Mouse (Mus musculus) liver, adult (tissue): ENCODE data around the gene Gpr62.

Experiments used
- GATA4 ChIP-seq: IDR thresholded peaks from 2 replicates; pipeline ENCODE4 v1.6.1; 2014; ENCODE audit warnings: mild to moderate bottlenecking, low read length; ENCODE audit not compliant: insufficient replicate concordance

Gpr62 gene

GRCm38 (mm10) chr9:106451899-106452298 lies 13.8 kb downstream of the Gpr62 start:
- no peak for TF ChIP-seq GATA4

DNA sequence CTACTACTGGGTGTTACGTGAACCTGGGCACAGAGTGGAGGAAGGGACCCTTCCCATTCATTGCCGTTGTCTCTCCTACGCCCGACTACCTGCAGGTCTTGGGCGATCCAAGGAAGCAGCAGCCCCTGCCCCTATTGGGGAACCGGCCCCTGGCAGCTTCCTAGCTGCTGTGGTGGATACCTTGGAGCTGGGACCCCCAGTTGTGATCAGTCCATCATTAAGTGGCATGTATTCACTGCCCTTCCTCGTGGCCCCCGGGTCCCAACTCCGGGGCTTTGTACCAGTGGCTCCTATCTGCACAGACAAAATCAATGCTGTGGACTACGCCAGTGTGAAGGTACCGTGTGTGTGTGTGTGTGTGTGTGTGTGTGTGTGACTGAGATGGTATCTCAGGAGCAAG lies 14.4 kb downstream of the Gpr62 start:
- TF ChIP-seq GATA4: no peak

DNA sequence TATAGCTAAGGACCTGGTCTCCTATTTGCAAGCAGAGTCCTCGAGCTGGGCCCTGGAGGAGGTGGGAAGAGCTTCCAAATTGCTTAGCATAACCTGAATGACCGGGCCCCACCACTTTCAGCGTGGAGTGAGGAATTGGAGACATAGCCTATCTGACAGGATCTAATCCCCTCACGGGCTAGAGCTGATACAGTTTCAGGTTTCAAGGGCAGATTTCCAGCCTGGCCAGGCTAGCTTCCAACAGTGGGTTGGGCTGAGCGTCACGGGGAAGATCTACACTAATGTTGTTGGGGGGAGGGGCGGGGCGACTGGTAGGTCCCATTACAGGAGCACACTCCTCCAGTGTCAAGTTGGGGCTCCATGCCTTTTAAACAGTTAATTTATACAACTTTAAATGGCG lies 15.1 kb downstream of the Gpr62 start:
- peak; percentile 27; the same call in 1 of the 2 replicates for TF ChIP-seq GATA4

- no peak for TF ChIP-seq GATA4
These were observed 15.8 kb downstream of the Gpr62 start for GRCm38 (mm10) chr9:106449947-106450346.

DNA sequence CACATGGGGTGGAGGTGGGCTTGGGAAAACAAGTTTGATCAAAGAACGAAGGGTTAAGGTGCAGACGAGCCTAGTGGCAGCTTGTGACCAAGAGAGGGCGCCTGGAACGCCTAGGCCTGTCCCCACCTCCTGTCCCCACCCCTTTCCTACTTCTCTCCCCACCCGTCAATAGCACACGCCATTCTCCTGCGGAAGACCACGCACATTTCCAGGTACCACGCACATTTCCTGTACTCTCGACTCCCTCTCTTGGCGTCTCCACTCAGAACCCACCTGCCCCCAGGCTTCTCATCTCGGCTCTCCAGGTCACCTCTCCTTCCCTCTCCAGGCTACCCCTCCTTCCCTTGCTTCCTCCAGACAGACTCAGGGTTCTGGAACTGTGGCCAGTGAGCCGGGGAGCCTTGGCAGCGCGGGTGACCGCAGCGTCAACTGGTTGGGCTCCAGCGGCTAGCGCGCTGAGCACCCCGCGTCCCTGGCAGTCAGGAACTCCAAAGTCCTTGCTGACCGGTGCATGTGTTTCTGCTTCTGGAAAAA lies 17.2 kb downstream of the Gpr62 start:
- no peak; the same call in 1 of the 2 replicates for TF ChIP-seq GATA4

DNA sequence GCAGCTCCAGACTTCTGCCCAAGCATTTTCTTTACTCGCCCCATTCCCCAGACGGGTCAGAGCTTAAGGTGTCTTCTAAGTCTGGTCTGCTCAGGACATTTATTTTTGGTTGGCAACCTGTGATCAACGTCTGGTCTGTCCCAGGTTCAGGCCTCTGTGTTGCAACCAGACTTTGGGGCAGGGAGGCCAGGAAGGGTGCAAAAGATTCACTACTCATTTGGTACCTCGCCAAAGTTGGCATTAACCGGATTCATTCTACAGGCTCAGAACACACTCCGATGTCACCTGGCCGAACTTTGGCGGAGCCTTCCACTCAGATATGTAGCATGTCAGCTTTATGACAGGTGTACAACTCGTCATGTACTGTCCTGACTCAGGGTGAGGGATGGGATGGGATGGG lies 17.8 kb downstream of the Gpr62 start:
- no peak for TF ChIP-seq GATA4

- TF ChIP-seq GATA4: peak; percentile 8; the same call in 1 of the 2 replicates
These were observed 18.4 kb downstream of the Gpr62 start, which contains the start of the genes Abhd14b and Abhd14a for GRCm38 (mm10) chr9:106447348-106447747. Abhd14b (plus strand) TSS chr9:106447459. Abhd14a (minus strand) TSS chr9:106447678.

DNA sequence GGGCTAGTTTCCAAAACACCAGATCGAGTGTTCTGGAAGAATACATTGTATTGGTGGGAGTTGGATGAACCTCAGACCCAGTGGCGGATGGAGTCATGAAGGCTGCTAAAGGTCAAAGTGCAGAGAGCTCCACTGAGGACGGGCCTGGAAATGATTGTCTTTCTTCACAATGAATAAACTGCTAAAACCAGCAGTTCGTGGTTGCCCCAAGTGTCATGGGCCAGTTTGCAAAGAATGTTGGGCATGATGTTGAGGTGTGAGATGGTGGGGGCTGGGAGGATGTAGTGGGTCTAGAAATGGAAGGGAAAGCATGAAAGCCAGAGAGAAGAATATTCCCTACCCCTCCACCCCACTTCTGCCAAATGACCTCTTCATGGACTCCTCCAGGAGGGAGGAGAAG lies 20.9 kb downstream of the Gpr62 start:
- TF ChIP-seq GATA4: no peak

DNA sequence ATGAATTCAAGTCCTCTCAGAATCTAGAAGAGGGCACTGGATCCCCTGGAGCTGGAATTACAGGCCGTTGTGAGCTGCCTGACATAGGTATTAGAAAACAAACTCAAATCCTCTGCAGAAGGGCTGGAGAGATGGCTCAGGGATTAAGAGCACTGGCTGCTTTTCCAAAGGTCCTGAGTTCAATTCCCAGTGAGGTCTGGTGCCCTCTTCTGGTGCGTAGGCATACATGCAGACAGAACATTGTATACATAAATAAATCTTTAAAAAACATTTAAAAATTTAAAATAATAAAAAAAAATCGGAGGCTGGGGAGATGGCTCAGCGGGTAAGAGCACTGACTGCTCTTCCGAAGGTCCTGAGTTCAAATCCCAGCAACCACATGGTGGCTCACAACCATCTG lies 23.1 kb downstream of the Gpr62 start:
- TF ChIP-seq GATA4: no peak

DNA sequence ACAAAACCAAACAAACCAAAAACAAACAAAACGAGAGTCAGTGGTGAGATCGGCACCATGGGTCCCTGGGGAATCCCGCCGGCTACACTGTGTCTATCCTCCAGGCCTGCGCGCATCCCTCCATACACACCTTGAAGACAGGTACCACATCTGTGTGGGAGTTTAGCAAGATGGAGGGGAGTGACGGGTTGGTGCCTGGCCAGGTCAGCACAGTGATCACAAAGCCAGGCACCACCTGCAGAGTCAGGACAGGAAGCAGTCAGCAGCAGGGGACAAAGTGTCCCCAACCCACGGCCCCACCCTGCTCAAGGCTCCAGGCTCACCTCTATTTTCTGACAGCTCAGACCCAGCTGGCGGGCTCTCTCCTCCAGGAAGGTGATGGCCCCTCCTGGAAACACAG lies 29.2 kb downstream of the Gpr62 start:
- no peak for TF ChIP-seq GATA4

- TF ChIP-seq GATA4: no peak
These were observed 32.3 kb downstream of the Gpr62 start for GRCm38 (mm10) chr9:106433389-106433788.

- no peak for TF ChIP-seq GATA4
These were observed 35.8 kb downstream of the Gpr62 start for GRCm38 (mm10) chr9:106430015-106430264.

- peak; percentile 16; the same call in 1 of the 2 replicates for TF ChIP-seq GATA4
These were observed 36.3 kb downstream of the Gpr62 start, which contains the start of gene Rpl29 for GRCm38 (mm10) chr9:106429221-106430014. Rpl29 (plus strand) TSS chr9:106429454.

DNA sequence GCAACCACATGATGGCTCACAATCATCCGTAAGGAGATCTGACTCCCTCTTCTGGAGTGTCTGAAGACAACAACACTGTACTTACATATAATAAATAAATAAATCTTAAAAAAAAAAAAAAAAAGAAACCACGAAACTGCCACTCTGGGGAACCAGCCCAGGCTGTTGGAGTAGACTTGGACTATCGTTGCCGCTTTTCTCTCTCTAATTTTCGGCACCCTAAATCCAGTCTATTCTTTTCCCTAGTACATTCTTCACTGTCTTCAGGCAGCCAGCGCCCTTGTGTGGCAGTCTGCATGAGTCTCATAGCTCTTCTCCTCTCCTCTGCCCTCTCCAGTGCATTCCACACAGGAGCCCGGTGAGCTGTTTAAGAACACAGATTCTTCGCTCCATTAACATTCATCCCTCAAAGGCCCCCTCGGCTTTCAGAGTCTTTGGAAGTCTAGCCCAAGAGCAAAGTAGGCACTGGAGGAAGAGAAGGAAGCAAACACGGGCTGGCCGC lies 37.0 kb downstream of the Gpr62 start:
- TF ChIP-seq GATA4: no peak

GRCm38 (mm10) chr9:106421865-106422160 lies 43.9 kb downstream of the Gpr62 start:
- TF ChIP-seq GATA4: no peak

DNA sequence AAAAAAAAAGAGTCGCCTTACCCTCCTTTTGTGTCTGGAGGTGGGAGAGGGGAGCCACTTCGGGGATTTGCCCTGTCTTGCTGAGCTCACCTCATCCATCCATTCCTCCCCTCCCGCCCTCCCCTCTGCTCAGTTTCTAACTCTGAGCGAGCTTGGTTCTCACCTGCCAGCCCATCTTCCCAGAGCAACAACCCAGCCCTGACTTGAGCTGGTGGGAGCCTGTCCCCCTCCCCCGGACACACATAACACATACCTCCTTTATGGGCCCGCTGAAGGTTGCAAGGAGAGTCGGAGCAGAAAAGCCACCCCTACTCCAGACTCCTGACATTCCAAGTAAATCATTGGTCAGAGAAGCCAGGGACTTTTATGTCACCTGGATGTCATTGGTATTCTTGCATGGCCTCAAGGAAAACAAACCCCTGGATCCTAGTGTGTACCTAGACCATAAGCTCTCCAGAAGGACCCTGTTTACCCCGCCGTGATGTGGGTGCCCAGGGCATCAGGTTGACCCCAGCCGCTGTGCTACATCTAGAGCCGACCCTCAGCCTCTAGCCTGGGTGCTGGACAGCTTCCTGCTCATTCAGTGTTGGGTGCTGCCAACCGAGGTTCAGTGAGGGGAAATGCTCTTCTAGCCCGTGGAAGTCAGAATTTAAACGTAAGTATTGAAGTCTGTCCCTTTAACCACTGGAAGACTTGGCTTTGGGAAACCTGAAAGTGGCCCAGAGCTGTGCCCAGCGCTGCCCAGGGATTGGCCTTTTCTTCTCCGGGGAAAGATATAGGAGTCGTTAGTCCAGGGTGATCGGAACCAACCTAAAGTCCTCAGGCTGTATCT lies 44.5 kb downstream of the Gpr62 start:
- TF ChIP-seq GATA4: no peak
